Mouse (Mus musculus) retina, adult 2 months (tissue): ENCODE results near the gene Zfp148.
"Not testable (repeated sequence)": the region's sequence is repeated elsewhere in the genome, so short reads cannot be mapped to it uniquely, and the experiment has no call there.

Source experiments
- DNase-seq: peaks from one replicate; pipeline ENCODE4 v3.0.0-alpha.2; 2012; ENCODE audit warnings: low read depth, low spot score

Zfp148 gene

GRCm38 (mm10) chr16:33381614-33382245, 1.1 kb downstream of the Zfp148 start:
- DNase-seq, result no peak

GRCm38 (mm10) chr16:33382341-33382740, 1.7 kb downstream of the Zfp148 start:
- DNase-seq, result no peak

GRCm38 (mm10) chr16:33383584-33383983, 2.9 kb downstream of the Zfp148 start:
- no peak for DNase-seq

DNA sequence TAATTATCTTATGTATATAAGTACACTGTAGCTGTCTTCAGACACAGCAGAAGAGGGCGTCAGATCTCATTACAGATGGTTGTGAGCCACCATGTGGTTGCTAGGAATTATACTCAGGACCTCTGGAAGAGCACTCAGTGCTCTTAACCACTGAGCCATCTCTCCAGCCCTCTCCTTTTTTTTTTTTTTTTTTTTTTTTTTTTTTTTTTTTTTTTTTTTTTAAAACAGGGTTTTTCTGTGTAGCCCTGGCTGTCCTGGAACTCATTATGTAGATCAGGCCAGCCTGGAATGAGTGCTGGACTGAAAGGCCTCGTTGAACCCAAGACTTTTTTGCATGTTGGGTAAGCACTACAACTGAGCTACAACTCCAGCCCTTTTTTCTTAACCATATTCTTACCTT, 3.4 kb downstream of the Zfp148 start:
- not testable (repeated sequence) for DNase-seq

- no peak for DNase-seq
Measured at GRCm38 (mm10) chr16:33387013-33387412, 6.4 kb downstream of the Zfp148 start.

DNA sequence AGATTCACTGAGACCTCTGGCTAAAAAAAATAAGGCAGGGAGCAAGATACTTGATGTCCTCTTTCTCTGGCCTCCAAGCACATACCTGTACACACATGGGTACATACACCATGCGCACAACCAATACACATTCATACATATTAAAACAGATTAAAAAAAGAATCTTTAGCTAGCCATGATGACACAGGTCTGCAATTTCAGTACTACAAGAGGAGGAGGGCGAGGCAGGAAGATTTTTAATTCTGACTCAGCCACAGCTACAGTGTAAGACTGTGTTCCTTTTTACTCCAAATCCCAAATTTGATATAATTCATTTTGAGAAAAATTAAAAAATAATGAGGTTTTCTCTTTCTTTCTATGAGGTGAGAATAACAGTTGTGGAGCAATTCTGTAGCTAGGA, 6.8 kb downstream of the Zfp148 start:
- no peak for DNase-seq

DNA sequence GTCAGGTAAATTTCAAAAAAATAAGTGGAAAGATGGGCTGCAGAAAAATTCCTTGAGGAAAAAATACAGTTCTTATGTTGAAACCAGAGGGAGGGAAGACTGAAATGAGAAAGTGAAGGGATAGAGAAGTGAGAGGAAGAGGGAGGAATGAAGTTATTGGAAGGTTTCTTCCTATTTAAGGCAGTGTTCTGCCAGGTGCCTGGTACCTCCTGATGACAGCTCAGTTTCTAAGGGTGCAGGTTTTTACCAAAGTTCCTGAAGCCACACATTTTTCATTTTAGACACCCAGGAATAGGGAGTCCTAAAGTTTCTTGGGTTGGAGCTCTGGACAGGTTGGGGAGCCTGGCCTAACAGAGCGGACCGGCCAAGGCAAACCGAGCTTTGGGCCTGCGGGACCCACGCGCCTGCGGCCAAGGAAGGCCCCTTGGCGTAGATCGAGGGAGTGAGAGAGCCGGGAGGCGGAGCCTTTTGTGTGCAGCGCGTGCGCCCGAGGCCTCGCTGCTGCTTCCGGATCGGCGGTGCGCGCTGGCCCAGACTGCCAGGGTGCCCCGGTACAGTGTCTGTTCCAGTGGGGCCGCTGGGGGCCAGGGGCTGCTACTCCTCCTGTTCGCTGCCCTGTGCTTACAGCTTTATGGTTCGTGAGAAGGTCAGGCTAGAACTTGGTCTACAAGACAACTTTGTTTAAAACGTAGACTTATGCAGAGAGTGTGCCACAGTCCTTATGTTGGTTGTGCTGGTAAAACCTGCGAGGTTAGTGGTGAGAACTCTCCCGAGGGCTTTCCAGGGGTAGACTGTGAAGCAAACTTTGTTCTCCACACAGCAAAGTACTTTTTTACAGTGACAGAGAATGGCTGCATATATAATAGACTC, 19.5 kb downstream of the Zfp148 start:
- peak; percentile 18 for DNase-seq

GRCm38 (mm10) chr16:33400943-33401342, 20.3 kb downstream of the Zfp148 start:
- DNase-seq, result no peak

- no peak for DNase-seq
Measured at GRCm38 (mm10) chr16:33403258-33403657, 22.6 kb downstream of the Zfp148 start.

GRCm38 (mm10) chr16:33404055-33404454, 23.4 kb downstream of the Zfp148 start:
- DNase-seq, result no peak

DNA sequence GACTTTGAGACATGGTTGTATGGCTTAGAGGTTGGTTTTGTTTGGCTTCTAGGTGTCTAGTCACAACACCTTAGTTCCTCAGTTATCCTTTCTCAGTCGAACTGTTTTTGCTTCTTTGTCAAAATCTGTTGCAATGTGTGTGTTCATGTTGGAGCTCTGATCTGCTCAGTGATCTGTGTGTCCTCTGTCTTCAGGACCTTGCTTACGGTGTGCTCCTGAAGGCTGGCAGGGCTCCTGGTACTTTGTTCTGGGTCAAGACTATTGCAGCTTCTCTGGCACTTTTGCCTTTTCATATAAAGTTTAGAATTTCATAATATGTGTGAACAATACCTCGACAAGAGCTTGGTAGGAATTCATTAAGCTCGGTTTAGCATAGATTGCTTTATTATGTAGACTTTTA, 24.9 kb downstream of the Zfp148 start:
- no peak for DNase-seq

DNA sequence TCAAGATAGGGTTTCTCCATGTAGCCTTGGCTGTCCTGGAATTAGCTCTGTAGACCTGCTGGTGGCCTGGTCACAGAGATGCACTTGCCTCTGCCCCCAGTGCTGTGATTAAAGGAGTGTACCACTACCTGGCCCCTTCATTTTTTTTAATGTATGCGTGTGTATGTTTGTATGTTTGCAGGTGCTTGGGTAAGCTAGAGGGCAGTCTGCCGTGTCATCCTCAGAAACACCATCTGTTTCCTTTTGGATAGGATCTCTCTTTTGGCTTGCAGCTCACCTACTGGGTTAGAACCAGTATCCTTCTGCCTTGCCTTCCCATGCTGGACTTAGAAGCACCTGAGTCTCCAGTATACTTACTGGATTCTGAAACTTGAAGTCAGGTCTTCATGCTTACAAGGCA, 29.5 kb downstream of the Zfp148 start:
- no peak for DNase-seq

DNA sequence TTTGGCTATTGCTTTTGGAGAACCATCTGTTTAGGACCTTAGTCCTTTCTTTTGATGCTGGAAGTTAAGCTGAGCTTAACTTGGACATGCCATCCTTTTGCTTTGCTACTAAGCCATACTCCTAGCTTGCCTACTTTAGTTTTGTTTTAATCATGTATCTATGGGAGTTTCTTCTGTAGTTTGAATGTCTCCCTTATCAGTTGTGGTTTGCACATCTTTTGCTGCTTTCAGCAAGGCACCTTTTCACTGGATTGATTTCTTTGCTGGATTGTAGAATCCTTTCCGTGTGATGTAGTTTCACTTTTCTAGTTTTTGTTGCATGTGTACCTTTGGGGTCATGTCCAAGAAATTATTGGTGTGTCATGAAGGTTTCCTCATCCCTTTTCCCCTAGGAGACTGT, 30.0 kb downstream of the Zfp148 start:
- no peak for DNase-seq

- DNase-seq, result no peak
Measured at GRCm38 (mm10) chr16:33414191-33414590, 33.6 kb downstream of the Zfp148 start.

DNA sequence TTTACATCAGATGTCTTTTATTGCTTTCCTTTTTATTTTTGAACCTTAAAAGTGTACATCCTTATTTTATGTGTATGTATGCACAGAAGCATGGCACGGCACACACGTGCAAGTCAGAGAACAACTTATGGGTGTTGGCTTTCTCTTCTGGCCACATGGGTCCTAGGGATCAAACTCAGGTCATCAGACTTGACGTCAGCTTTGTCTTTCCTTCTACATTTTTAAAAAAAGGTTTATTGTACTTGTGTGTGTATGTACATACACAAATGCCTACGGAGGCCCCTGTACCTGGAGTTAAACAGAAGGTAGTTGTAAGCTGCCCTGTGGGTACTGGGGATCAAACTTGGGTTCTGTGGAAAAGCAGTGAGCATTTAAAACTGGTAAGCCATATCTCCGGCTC, 35.0 kb downstream of the Zfp148 start:
- no peak for DNase-seq

- DNase-seq, result no peak
Measured at GRCm38 (mm10) chr16:33428327-33428726, 47.7 kb downstream of the Zfp148 start.

DNA sequence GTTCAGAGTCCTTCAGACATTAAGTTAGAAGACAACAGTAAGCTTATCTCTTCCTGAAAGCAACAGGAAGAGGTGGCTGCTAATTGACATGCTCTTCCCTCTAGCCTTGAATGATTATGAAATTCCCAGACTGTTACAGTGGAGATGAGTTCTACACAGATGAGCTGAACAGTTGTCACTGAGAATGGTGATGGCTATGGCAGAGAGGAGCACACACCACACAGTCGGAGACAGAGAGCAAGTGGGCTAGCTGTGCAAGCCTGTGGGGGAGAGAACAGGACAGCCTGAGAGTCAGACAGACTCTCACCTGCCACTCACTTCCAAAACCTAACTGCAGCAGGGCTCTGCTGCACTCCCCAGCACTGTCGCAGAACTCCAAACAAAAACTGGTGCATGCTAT, 51.0 kb downstream of the Zfp148 start:
- no peak for DNase-seq

DNA sequence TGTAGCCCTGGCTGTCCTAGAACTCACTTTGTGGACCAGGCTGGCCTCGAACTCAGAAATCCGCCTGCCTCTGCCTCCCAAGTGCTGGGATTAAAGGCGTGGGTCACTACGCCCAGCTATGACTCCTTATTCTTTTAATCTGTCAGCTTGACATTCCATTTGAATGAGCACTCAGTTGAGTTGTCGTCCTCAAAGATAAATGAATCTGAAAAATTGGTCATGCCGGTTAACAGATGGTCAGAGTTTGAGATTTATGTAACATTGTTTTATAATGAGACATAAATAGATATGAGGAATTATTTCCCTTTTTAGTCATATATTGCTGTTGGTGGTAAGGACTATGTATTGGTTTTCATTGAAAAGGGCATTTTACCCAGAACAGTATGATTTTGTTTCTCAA, 60.4 kb downstream of the Zfp148 start:
- DNase-seq, result no peak

DNA sequence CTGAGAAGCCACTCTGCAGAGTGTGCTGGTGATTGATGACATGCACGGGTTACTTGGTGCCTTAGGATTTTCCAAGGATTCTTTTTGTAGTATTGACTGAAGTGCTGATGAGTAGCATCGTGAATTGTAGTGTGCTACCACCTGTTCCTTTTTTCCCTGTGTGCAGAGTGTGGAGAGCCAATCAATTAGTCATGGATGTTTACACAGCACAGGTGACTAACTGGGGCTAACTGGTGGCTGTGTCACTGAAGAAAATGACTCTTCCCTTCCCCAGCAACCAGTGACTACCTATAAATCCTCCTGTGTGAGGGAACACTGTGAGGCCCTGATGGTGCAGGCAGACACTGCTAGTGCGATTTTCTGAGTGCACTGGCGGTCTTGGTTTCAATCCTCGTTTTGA, 66.2 kb downstream of the Zfp148 start:
- DNase-seq, result no peak

DNA sequence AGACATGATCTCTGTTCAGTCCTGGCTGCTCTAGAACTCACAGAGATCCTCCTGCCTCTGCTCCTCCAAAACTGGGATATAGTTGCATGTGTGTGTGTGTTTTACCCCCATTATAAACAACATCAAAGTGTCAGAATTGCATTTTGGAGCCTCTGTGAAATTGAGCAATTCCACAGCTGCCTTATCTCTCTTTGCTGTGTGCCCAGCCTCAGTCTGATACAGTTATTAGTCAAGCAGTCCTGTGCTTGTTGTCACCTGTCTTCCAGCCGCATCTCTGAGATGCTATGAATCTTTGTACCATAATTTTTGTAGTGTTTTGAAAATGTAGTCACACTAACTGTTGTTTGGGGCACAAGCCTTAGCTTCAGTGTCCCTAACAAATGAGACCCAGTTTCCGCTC, 73.2 kb downstream of the Zfp148 start:
- DNase-seq, result no peak

- no peak for DNase-seq
Measured at GRCm38 (mm10) chr16:33454306-33454705, 73.7 kb downstream of the Zfp148 start.

GRCm38 (mm10) chr16:33455263-33455910, 74.8 kb downstream of the Zfp148 start:
- no peak for DNase-seq

GRCm38 (mm10) chr16:33459101-33459500, 78.5 kb downstream of the Zfp148 start:
- DNase-seq, result no peak
